Mouse (Mus musculus): ENCODE data around the gene Golph3. TPM values are rescaled to one million over a fixed set of nuclear protein-coding genes. Genes with fewer than 3 reads are reported as not detected.

The Golph3 gene
- total RNA-seq, 2 experiments from 2014 or later = 70.2 to 77.9 TPM

DNA sequence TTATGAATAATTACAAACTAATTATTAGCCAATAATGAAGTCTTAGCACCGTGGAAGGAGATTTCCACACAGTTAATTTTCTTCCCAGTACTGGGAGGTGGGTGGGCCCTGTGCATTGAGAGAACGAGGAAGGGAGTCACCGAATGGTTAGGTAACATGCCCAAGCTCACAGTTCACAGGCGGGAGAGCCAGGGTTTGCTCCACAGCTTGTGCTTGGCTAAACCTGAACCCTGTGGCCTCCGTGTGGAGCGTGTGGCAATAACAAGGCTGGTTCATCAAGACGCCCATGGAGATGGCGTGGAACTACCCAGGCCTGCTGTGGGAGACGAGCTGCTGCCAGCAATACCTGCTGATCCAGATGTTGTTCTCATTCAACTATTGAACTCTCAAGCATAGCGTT, 56.5 kb downstream of the Golph3 start:
- no peak for DNase-seq (ENCODE audit: low spot score)

DNA sequence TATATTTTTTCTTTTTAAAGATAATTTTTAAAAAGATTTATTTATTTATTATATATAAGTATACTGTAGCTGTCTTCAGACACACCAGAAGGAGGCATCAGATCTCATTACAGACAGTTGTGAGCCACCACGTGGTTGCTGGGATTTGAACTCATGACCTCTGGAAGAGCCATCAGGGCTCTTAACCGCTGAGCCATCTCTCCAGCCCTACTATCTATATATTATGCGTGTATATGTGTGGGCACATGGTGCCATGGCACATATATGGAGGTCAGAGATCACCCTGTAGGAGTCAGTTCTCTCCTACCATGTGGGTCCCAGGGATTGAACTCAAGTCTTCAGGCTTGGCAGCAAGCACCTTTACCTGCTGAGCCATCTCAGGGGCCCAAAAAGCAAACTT, 58.8 kb downstream of the Golph3 start:
- DNase-seq (ENCODE audit: low spot score) = no peak

DNA sequence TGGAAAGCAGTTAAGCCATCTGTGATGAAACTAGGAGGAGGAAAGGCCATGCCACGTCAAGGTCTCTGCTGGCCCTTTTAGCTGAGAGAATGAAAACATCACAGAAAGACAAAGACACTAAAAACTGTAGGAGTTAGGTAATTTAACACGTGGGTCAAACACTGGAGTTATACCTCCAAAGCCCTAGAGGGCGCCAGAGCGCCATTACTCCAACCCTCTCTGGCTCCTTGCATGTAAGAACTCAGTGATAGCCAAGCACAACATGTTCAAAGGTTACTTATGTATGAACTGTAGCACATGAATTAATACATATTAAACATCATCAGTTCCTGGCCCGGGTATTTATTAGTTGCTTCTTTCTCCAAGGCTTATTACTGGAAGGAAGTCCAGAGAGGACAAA, 59.3 kb downstream of the Golph3 start:
- DNase-seq (ENCODE audit: low spot score) = peak; percentile 33

DNA sequence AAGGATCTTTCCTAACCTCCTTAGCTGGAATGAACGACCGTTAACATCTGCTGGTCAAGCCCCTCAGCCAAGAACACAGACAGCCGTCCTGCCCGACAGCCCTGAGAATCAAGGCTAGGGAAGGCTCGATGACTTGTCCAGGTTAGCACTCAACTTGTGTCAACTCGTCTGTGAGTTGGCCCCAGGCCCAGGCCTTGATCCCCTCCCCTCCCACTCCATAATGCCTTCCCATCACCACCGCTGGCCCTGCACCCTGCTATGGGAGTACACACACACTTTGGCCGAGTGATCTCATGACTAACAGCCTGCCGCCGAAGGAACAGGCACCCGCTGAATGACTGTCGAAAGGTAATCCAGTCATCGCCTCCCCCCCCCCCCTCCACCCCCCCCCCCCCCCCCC, 63.4 kb downstream of the Golph3 start:
- DNase-seq (ENCODE audit: low spot score) = no peak

DNA sequence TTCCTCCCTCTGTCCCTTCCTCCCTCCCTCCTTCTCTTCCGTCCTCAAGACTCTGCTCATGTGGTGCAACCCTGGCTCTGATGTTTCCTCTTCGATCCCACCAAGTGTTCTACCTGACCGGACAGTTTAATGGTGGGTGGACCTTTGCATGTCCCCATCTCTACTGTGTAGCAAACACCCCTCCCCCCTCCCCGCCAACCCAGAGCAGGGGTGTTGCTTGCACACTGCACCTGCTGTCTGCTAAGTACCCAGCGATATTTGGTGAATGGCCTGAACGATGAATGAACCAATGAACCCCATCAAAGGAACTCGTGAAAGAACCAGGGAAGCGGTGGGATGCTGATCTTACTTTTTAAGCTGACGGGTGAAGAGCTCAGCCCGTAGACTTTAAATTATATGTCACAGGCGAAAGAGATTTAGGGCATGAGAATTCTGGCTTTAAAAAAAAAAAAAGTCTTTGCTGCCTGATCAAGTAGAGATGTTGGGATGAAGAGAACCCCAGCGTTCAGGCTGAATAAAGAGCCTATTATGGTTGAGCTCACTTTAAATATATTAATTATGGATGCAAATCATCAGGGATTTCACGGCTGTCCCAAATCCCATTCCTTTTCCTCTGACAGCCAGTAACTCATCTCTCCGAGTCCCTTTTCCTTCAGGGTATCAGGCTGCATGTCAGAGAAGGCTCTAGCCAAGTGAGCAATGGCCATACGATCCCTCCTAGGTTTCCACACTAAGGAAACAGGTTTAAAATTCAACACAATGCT, 67.7 kb downstream of the Golph3 start:
- no peak for DNase-seq (ENCODE audit: low spot score)

DNA sequence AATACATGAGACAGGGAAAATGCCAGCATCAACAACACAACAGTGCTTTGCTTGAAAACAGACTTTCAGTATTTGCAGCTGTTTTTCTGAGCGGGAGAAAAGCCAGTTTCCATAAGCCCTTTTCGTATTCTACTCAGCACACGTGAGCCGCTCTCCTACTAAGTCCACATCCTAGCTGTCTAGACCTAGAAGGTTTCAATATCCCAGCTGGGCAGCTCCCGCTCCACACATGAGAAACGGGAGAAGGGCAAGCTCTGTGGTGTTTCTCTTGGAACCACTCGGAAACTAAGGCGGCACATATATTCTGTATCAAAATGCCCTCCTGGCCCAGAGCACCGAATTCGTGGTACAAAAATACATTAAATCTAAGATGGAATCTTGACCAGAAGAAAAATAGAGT, 73.5 kb downstream of the Golph3 start:
- DNase-seq (ENCODE audit: low spot score) = no peak

DNA sequence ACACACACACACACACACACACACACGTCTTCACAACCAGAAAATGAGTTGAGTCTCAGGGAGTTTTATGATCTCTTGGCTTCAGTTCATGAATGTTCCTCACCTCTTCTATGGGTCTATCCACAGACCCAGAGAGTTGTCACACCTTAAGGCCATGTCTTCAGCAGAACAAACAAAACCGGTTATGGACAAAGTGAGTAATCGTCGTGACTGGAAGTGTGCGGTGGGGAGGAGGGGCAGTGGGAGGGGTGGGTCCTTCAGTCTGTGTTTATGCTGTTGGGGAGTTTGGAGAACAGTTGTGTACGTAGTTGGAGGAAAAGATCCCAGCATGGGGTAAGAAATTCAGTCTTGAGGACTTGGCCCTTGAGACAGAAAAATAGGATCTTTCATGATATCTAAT, 75.8 kb downstream of the Golph3 start:
- DNase-seq (ENCODE audit: low spot score) = no peak

Other genes starting within 250 kb of the Golph3 start
- 10 to 100 TPM; 57.8 to 68.4 TPM for gene Zfr, start 203.6 kb upstream of the Golph3 start, total RNA-seq (2021)
- gene Mtmr12, start 116.4 kb upstream of the Golph3 start, total RNA-seq (2021) = 1 to 10 TPM; 2.2 to 4.0 TPM
- gene 1810049J17Rik, start 449 bp downstream of the Golph3 start, total RNA-seq (2021) = under 1 TPM; 0.76 to 0.78 TPM